Mouse (Mus musculus) kidney, postnatal 4 days (tissue): ENCODE measurements at regions not wholly inside any gene's neighbourhood (a gene's known extent, or its start where the extent isn't known, plus 50 kb on each side); places are given as distances from the start of the nearest gene placed in this dataset.
"Not testable (repeated sequence)": the region's sequence is repeated elsewhere in the genome, so short reads cannot be mapped to it uniquely, and the experiment has no call there.

Source experiments
- DNase-seq, 2 experiments: peaks; one replicate each; pipeline ENCODE4 v3.0.0; 2021; ENCODE audit warnings: mixed read lengths in 2 of 2

DNA sequence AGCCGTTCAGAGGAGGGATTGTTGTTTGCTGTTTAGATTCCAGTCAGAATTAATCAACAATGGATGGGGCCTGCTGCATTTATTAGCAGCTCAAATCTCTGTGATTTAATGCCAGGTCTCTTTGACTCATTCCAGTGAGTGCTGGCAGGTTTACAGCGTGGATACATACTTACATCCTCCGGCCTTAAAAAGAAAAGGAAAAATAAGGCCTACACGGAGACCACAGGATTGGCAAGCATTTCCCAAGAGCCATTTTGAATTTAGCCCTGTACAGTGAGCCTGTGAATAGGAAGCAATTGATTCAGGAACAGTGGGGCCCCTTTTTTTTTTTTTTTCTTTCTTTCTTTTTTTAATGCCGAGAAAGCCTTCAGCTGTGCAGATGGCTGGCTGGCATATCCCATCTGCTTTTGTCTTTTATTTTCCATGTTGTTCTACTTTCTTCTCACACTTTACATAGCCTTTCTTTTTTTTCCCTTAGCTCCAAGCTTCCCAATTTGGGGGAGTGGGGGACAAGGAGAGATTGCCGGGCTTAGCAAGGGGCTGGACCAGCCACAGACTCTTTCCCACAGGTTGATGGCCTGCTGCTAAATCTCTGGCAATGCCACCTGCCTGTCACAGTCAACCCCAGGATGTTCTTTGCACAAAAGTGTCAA lies 92.6 kb upstream of the Gm5148 start:
- DNase-seq: no peak

DNA sequence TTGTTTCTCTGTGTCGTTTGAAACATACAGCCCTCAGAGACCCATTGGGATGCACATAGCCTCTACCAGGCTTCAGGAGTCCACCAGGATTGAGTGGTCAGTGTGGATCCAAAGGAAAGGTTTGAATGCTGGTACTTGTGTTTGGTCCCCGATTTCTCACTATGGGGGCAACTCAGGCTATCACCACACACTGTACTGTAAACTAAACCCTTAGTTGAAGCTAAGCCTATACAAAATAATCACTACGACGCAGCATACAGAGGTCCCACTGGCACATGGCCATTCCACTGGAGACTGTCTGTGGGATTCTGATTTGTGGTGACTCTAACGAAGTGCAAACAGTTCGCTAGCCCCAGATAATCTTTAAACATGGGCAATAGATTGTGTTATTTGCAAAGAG lies 91.5 kb upstream of the Gm5148 start:
- no peak for DNase-seq

DNA sequence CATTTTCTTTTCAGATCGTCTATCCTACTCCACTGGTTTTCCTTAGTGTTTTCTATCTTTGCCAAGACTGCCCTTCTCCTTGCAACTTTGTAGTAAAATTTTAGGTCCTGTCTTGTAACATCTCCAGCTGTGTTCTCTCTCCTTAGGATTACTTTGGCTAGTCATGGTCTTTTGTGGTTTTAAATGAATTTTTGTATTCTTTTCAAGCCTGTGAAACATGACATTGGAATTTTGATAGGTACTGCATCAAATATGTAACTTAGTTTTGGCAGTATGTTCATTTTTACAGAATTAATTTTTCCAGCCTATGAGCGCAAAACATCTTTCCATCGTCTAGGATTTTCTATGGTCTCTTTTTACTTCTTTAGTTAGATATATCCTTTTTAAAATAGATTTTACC lies 88.6 kb upstream of the Gm5148 start:
- DNase-seq: no peak

DNA sequence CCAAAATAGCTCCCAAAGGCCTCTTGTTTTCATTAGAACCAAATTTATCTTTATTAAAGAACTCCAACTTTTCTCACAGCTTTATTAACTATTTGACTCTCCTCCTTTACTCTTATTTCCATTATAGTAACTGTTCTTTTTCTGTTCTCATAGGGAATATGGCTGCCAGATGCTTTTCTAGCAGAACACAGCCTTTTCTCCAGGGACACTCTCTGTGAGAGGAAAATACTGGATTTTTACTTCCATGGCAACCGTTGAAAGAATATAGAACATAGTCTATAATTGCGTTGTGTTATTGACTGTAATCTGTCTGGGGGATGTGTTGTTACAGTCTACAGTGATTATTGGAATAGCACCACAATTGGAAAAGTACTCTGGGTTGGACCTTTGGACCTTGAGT lies 87.1 kb upstream of the Gm5148 start:
- no peak for DNase-seq

DNA sequence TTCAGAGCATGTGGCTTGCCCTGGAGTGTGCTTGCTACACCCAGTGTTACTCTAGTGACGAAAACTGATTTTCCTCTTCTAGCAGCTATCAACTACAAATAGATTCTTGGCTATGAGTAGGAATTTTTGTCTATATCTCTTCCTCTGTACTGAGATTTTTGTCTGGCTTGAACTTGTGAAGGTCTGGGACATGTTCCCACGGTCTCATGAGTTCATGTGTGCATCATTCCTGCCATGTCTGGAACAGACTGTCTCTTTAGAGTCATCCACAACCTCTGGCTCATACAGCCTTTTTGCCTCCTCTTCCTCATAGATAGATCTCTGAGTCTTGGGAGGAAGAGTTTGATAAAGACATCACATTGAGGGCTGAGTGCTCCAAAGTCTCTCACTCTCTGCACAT lies 86.5 kb upstream of the Gm5148 start:
- DNase-seq: no peak

DNA sequence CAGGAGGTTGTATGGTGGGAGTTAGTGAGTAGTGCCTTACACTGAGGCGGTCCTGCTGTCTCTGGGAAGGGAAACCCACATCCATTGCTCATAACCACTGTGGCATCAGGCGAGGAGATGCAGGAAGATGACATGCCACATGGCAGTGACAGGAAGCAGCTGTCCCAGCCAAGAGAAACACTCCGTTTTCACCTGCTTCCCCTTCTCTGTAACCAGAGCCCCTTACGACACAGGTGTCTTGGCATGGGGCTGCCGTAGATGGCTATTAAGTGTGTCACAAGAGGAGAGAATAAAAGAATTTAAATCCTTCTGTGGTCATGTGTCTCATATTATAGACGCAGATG lies 81.5 kb upstream of the Gm5148 start:
- DNase-seq: peak in 1 of 2 experiments; percentile 22

DNA sequence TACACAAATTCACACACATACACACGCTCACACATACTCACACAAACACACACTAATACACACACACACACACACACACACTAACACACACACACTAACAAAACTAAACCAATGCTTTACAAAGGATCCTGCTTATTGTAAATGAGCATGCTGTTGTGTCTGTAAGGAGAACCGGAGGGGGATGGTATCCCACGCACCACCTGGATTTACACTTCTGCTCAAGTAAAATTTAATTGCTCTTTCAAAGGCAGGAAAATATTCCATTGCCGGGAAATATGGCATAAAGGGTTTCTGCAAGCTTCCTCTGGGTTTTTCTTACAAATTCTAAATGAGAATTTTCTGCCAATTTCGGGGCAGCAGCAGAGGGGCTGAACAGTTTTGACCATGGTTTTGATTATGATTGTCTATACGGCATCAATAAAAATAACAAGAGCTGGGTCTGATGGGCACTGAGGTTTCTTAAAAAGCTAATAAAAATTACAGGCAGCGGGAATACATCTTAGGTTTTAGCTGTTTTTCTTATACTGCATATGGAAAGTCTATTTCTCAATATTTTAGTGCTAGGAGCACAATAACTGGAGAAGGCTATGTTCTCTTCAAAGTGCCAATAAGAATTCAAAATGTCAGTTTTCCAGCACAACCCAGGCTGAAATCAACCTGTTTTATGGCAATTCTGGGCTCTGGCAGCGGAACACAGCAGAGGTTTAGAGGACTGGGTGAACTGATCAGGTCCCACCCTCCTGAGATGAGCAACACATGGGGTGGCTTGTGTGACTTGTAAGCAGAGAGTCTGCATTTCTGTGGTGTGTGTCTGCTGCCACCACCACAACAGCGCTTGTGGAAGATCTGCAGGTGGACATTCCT lies 80.9 kb upstream of the Gm5148 start:
- DNase-seq: no peak

DNA sequence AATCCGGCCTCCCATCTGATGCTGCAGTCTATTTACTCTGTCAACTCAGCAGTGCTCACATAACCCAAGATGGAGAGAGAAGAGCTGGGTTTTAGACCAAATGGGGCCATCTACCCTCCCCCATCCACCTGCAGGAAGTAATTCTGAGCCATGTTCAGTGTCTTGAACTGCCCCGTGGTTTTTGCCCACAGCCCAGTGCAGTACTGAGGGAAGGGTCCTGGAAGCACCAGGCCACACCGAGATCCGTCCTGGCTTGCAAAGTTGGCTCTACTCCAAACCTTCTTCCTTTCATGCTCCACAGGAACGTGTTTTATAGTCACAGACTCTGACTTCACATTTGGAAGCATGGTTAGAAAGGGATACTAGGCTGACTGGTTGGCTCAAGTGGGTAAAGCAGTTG lies 80.0 kb upstream of the Gm5148 start:
- DNase-seq: peak in 1 of 2 experiments; percentile 19

DNA sequence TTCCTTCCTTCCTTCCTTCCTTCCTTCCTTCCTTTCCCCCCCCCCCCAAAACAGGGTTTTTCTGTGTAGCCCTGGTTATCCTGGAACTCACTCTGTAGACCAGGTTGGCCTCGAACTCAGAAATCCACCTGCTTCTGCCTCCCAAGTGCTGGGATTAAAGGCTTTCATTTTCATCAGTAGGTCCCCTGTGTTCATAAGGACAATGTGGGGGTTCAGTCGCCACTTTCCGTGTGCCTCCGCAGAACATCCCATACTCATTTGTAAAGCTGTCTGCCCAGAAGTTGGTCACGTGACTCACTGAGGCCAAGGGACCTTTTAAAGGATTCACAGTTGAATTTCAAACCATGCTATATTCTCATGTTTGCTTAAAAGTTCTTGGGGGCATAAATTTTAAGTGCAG lies 79.5 kb upstream of the Gm5148 start:
- DNase-seq: not testable (repeated sequence)

DNA sequence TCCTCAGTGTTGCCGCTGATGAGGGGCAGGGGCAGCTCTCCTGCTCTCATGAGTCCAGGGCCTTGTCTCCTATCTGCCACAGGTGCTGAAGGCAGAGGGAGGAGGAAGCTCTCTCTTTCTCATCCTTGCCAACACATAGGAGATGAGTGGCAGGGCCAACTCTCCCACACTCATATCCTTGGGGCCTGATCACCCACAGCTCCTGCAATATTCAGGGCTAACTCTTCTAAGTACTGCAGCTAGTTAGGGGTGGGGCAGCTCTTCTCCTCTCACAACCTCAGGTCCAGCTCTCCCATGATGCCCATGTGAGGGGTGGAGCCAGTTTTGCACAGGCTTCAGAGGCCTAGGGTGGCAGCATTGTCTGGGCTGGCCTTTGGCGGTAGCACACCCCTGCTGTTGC lies 77.3 kb upstream of the Gm5148 start:
- DNase-seq: no peak

DNA sequence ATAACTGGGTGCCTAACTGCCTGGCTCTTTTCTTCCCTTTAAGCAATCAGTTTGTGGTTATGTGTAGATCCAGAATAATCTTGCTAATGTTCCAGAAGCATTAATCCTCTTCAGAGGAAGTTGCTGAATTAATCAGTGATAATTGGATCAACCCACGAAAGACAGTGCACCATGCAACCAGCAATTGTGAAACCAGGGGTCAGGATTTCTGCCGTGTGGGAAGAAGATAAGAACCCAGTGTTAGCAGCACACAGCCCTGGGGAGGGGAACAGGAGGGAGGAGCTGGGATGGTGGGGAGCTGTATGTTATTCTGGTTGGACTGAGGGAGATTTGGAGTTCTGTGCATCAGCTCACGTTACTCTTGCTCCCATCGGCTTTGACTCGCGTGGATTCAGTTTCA lies 75.5 kb upstream of the Gm5148 start:
- no peak for DNase-seq

DNA sequence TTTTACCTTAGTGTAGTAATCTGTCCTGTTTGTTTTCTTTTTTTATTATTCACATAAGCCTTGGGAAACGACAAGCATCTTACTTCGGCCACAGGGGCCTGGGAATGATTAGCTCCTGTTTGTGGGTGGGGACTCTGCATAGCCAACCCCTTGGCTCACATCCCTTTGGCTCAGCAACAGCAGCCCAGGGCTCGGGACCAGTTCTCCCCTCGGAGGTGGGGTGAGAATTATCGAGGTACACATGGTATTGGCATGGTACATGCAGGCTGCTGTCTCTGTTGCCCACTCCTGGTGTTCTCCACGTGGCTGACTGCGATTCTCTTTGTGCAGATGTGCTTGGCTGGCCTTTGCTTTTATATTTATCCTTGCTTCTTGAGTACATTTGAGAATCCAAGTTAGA lies 65.4 kb upstream of the Gm5148 start:
- DNase-seq: no peak

DNA sequence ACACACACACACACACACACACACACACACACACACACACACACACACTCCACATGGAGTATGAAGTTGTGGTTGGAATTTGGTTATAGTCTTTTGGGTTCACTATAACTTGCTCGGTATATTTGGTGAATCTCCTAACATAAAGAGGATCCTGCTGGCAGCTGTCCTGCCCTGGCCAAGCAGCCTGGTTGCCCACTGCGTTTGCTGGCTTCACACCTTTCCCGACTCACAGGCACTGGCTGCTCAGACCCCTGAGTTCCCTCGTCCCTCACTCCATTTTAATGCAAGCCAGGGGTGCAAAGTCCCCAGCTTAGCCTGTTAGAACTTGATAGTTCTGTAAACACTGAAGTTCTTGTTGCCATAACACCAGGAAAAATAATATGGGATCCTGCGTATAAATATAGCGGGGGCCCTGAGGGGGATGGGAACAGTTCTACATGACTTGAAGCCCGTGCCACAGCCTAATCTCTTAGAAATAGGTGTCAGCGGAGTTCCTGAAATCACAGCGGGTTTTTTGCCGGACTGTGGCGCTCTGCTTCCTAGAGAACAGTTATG lies 64.9 kb upstream of the Gm5148 start:
- no peak for DNase-seq

DNA sequence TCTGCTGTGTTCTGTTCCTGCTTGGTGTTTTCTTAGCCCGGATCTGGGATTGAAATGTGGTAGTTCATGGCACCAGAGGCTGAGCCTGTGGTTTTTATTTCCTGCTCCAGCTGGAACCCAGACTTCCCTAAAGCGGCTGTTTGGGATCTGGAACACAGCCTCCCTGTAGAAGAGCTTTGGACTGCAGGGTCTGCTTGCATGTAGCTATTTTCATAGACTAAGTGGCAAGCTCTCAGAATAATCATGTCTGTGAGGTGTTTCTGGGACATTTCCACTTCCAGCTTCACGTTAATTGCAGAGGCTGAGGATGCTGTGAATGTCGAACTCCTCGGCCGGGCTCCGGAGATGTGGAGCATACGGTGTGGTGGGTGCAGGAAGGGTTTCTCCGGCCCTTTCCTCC lies 64.1 kb upstream of the Gm5148 start:
- DNase-seq: peak; percentile 20 to 36

DNA sequence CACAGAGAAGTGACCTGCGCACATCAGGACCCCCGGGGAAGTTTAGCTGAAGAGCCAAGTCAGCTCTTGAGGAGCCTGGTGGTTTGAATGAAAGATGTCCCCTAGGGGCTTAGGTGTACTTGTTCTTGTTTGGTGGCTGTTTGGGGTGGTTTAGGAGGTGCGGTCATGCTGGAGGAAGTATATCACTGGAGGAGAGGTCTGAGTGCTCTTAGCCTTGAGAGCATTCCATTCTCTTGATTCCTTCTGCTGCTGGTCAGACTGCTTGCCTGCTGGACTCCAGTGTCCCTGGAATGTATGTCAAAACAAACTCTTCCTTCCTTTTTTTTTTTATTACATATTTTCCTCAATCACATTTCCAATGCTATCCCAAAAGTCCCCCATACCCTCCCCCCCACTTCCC lies 62.5 kb upstream of the Gm5148 start:
- DNase-seq: no peak

DNA sequence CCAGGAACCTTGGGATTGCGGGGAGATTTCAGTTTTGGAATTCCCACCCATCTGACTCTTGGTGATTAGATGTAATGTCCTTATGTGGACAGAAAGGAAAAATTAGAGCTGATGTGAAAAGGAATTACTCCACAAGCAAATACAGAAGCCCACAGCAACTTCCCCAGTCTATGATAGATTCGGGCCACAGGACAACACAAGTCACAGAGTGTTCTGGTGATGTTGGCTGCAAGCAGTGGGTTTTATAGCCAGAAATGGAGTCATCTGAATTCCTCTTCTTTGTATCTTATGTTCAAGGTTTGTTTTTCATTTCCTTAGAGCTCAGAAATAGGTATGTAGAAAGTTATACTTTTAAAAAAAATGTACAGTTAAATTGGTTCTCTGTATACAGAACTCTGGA lies 56.8 kb upstream of the Gm5148 start:
- no peak for DNase-seq

DNA sequence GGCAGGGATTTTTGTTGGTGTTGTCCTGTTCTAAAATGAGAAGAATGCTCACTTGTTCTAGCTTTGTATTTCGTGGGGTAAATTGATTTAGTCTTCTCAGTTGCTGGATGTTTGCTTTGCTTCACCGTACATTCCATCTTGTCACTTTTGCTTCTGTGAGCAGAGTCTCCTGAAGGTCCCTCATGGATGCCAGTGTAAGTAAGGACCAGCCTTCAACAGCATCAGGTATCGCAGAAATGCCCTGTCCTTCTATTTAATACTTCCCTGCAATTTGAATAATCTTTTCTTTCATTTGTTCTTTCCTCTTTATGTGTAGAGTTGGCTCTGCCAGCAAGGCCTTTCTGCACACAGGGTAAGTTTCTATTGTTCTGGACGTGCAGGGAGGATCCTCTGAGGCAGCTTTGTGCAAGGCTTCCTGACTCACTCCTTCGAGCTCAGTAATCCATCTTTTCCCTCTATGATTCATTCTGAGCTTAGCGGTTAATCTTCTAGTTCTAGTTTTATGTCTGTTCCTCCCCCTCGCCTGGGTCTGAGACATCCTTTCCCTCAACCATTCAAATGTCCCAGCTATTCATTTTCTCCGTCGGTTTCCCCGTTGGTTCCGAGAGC lies 55.7 kb upstream of the Gm5148 start:
- no peak for DNase-seq

DNA sequence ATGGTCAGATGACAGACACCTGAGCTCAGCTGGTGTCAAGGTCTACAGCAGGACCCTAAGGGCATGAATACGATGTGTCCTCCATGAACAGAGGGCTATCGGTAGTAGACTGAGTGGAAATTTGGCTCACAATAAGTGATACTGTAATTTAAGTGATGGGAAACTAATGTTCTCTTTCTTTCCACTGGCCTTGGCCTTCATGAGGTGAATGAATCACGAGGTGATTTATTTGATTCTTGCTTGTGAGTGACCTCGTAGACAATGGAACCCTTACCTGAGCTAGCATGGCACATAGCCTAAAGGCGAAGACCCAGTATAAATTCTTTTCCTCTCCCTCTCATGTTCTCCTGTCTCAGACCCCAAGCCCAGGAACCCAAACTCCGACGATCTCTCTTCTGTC lies 54.1 kb upstream of the Gm5148 start:
- DNase-seq: no peak

DNA sequence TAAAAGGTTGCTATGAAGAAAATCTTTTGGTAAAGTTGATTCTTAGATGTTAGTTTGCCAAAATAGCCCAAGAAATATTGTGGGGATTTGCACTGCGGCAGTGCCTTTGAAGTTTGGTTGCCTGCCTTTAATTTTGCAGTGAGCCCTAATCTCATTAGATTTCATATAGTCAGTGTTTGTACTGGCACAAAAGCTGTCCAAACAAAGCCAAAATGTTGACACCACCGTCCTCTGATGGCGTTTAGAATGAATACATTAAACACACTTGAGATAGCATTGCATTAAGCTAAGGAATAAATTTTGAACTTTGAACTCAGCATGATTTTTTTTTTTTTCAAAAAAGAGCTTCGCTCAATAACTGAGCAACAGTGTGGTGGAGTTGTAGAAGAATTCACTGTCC lies 51.9 kb upstream of the Gm5148 start:
- no peak for DNase-seq
